Mouse (Mus musculus) CH12.LX (cell line): ENCODE results near the gene Lrig3. TPM values are rescaled to one million over a fixed set of nuclear protein-coding genes. Genes with fewer than 3 reads are reported as not detected.

Source experiments
- DNase-seq: peaks from one replicate; pipeline ENCODE4 v3.0.0-alpha.2; 2013; ENCODE audit errors: extremely low read depth
- H3K27ac ChIP-seq: 2 replicates; pipeline ENCODE4 v1.5.1; 2012; ENCODE audit warnings: low read depth, mild to moderate bottlenecking, control low read depth, moderate library complexity; ENCODE audit not compliant: insufficient read depth
- H3K27me3 ChIP-seq: replicated peaks from 2 replicates; pipeline ENCODE3; 2012; ENCODE audit warnings: inconsistent platforms
- H3K36me3 ChIP-seq, 2 experiments: replicated peaks in 1 of 2; 2 replicates each; pipeline versions ENCODE3 to v1.6.1; 2012; ENCODE audit warnings: inconsistent platforms in 1 of 2, low read length in 1 of 2, mild to moderate bottlenecking in 1 of 2, mixed read lengths in 1 of 2, moderate library complexity in 1 of 2; ENCODE audit not compliant: control insufficient read depth in 1 of 2, insufficient read depth in 1 of 2
- H3K4me1 ChIP-seq, 2 experiments: 2 replicates each; pipeline ENCODE4 v1.6.1; 2012; ENCODE audit warnings: inconsistent platforms in 1 of 2, moderate library complexity in 1 of 2; ENCODE audit not compliant: insufficient read depth in 2 of 2, control insufficient read depth in 1 of 2
- H3K4me2 ChIP-seq: 2 replicates; pipeline ENCODE4 v1.6.1; 2012; ENCODE audit warnings: low read depth, mild to moderate bottlenecking, control low read depth; ENCODE audit not compliant: poor library complexity, insufficient read depth, severe bottlenecking
- H3K4me3 ChIP-seq, 3 experiments: fragments of 150-350 bp in 1 of 3; sonication (generic) in 1 of 3; replicated peaks in 1 of 3; 2 replicates each; pipeline versions ENCODE3 to v1.5.1; 2011 to 2012; ENCODE audit warnings: low read depth in 2 of 3, low read length in 2 of 3, mild to moderate bottlenecking in 2 of 3, moderate library complexity in 2 of 3, control low read depth in 1 of 3, improper control_type of control experiment in 1 of 3, inconsistent platforms in 1 of 3, mixed read lengths in 1 of 3; ENCODE audit not compliant: poor library complexity in 1 of 3
- H3K79me2 ChIP-seq: replicated peaks from 2 replicates; pipeline ENCODE4 v1.6.1; 2012; ENCODE audit warnings: mild to moderate bottlenecking, moderate library complexity; ENCODE audit not compliant: control insufficient read depth, poor library complexity, insufficient read depth, severe bottlenecking; ENCODE audit errors: extremely low read depth
- H3K9ac ChIP-seq: 2 replicates; pipeline ENCODE4 v1.6.1; 2012; ENCODE audit warnings: low read depth, mild to moderate bottlenecking, control low read depth, moderate library complexity; ENCODE audit not compliant: insufficient read depth
- H3K9me3 ChIP-seq: replicated peaks from 2 replicates; pipeline ENCODE3; 2012; ENCODE audit warnings: low read length, inconsistent platforms, mixed read lengths
- BHLHE40 ChIP-seq: IDR thresholded peaks from 2 replicates; pipeline ENCODE4 v1.6.1; 2011; ENCODE audit warnings: mild to moderate bottlenecking, low read depth, low read length, improper control_type of control experiment
- CHD2 ChIP-seq: IDR thresholded peaks from 2 replicates; pipeline ENCODE4 v1.6.1; 2011; ENCODE audit warnings: low read length, improper control_type of control experiment
- CTCF ChIP-seq, 2 experiments: IDR thresholded peaks in 1 of 2; conservative IDR thresholded peaks in 1 of 2; 2 replicates each; pipeline ENCODE4 v1.5.1; 2011 to 2012; ENCODE audit warnings: low read depth in 2 of 2, low read length in 2 of 2, improper control_type of control experiment in 1 of 2, inconsistent platforms in 1 of 2, mild to moderate bottlenecking in 1 of 2, moderate library complexity in 1 of 2
- HCFC1 ChIP-seq: IDR thresholded peaks from 2 replicates; pipeline ENCODE4 v1.6.1; 2012; ENCODE audit warnings: low read depth, mild to moderate bottlenecking, inconsistent platforms, low read length, improper control_type of control experiment
- JUND ChIP-seq: conservative IDR thresholded peaks from 2 replicates; pipeline ENCODE4 v1.6.1; 2011; ENCODE audit warnings: low read depth, low read length, improper control_type of control experiment
- MAX ChIP-seq: IDR thresholded peaks from 2 replicates; pipeline ENCODE4 v1.6.1; 2011; ENCODE audit warnings: low read length, improper control_type of control experiment
- MEF2A ChIP-seq: IDR thresholded peaks from 2 replicates; pipeline ENCODE4 v1.6.1; 2014; ENCODE audit warnings: low read depth, mild to moderate bottlenecking, inconsistent platforms, low read length, improper control_type of control experiment, borderline replicate concordance
- MXI1 ChIP-seq: IDR thresholded peaks from 2 replicates; pipeline ENCODE4 v1.6.1; 2011; ENCODE audit warnings: mild to moderate bottlenecking, low read depth, low read length, improper control_type of control experiment
- NRF1 ChIP-seq: IDR thresholded peaks from 2 replicates; pipeline ENCODE4 v1.6.1; 2014; ENCODE audit warnings: low read depth, mild to moderate bottlenecking, inconsistent platforms, low read length, improper control_type of control experiment, moderate library complexity
- PAX5 ChIP-seq: IDR thresholded peaks from 2 replicates; pipeline ENCODE4 v1.6.1; 2012; ENCODE audit warnings: low read length, inconsistent platforms, mixed read lengths
- POLR2A ChIP-seq: IDR thresholded peaks from 2 replicates; pipeline ENCODE4 v1.6.1; 2011; ENCODE audit warnings: low read depth, mild to moderate bottlenecking, improper control_type of control experiment, low read length
- TCF12 ChIP-seq: IDR thresholded peaks from 2 replicates; pipeline ENCODE4 v1.6.1; 2014; ENCODE audit warnings: low read depth, mild to moderate bottlenecking, inconsistent platforms, low read length, improper control_type of control experiment
- UBTF ChIP-seq: IDR thresholded peaks from 2 replicates; pipeline ENCODE4 v1.6.1; 2012; ENCODE audit warnings: low read depth, mild to moderate bottlenecking, inconsistent platforms, low read length, improper control_type of control experiment, moderate library complexity
- ZC3H11A ChIP-seq: IDR thresholded peaks from 2 replicates; pipeline ENCODE4 v1.6.1; 2012; ENCODE audit warnings: low read depth, mild to moderate bottlenecking, inconsistent platforms, low read length, improper control_type of control experiment
- ZMIZ1 ChIP-seq: IDR thresholded peaks from 2 replicates; pipeline ENCODE4 v1.6.1; 2012; ENCODE audit warnings: low read depth, mild to moderate bottlenecking, inconsistent platforms, low read length, improper control_type of control experiment
- ZNF384 ChIP-seq: IDR thresholded peaks from 2 replicates; pipeline ENCODE4 v1.6.1; 2012; ENCODE audit warnings: low read depth, low read length, improper control_type of control experiment, inconsistent platforms
- dilution Hi-C: fragments of 300-500 bp; cut with MboI; formaldehyde crosslinking; loops from 2 replicates; pipeline ENCODE4 v1.14.3; 2020; ENCODE audit warnings: low sequenced_read_pairs; ENCODE audit not compliant: extremely low pct_unique_long_range_greater_than_20kb, extremely low pct_ligation_motif_present
- in situ Hi-C: fragments of 300-500 bp; cut with MboI; formaldehyde crosslinking; loops from 3 replicates; pipeline ENCODE4 v1.14.3; 2019; ENCODE audit warnings: low sequenced_read_pairs, low pct_ligation_motif_present, low pct_unique_long_range_greater_than_20kb, mixed read lengths
- polyA plus RNA-seq: library from polyadenylated mRNA; unstranded; fragments of >175 nt; gene quantifications from 2 replicates; pipeline ENCODE4 v1.2.1, GENCODE M21; 2012; ENCODE audit warnings: low read depth; ENCODE audit not compliant: insufficient read length
- total RNA-seq, 2 experiments: library from RNA; depleted of rRNA; stranded (reverse); fragments of 300-350 nt in 1 of 2; fragments of >200 nt in 1 of 2; gene quantifications; 2 replicates each; pipeline ENCODE4 v1.2.3; 2012 to 2014

Lrig3 gene
- total and polyA plus RNA-seq, 3 experiments = not detected

GRCm38 (mm10) chr10:126056881-126057280, 90.9 kb downstream of the Lrig3 start:
- no peaks in the 10 kb centered on the region for H3K4me1 ChIP-seq
- H3K79me2 ChIP-seq = no peaks in the 10 kb centered on the region
- no peaks in the 10 kb centered on the region for H3K27me3 ChIP-seq
- no peaks in the 10 kb centered on the region for H3K36me3 ChIP-seq
- no peak overlapping the region for H3K4me3 ChIP-seq
- no peak for DNase-seq
- peaks cover 68% of the 10 kb centered on the region for H3K9me3 ChIP-seq
- H3K27ac ChIP-seq = no peak overlapping the region
- in situ Hi-C loops = no loop called here
- TF ChIP-seq POLR2A (no peak), ZNF384 (no peak), BHLHE40 (no peak), ZC3H11A (no peak), JUND (no peak), ZMIZ1 (no peak), HCFC1 (no peak), CTCF (conservative IDR thresholded peaks at IDR 0.05 in 1 of 2, IDR thresholded peaks at IDR 0.05 in 1 of 2; ENCODE audit: low read depth in 2 of 2, low read length in 2 of 2) (no peak), CHD2 (no peak), PAX5 (no peak), MAX (no peak), UBTF (no peak), MEF2A (no peak), TCF12 (no peak), NRF1 (no peak)
- dilution Hi-C loops = no loop called here
- H3K9ac ChIP-seq = no peak overlapping the region
- H3K4me2 ChIP-seq = no peak overlapping the region

GRCm38 (mm10) chr10:126062812-126063211, 96.8 kb downstream of the Lrig3 start:
- dilution Hi-C loops = no loop called here
- Histone ChIP-seq H3K4me1 (no peaks in the 10 kb centered on the region), H3K36me3 (no peaks in the 10 kb centered on the region), H3K4me3 (no peak overlapping the region), H3K9me3 (peaks cover 78% of the 10 kb centered on the region)
- in situ Hi-C loops = no loop called here
- DNase-seq = no peak
- no peak for TF ChIP-seq MXI1
- TF ChIP-seq, all 38 proteins: peak for 0
- no peak overlapping the region for H3K27ac ChIP-seq
- no peaks in the 10 kb centered on the region for H3K79me2 ChIP-seq
- no peak overlapping the region for H3K4me2 ChIP-seq
- no peaks in the 10 kb centered on the region for H3K27me3 ChIP-seq
- H3K9ac ChIP-seq = no peak overlapping the region
